Mouse (Mus musculus) brain, adult 2 months (tissue): ENCODE measurements around the gene Cdk19.
A peak's percentile ranks its signal among the peaks of the same experiment; 100 is the strongest.
"Not testable (repeated sequence)": the region's sequence is repeated elsewhere in the genome, so short reads cannot be mapped to it uniquely, and the experiment has no call there.

Experiments
- DNase-seq: peaks from one replicate; pipeline ENCODE4 v3.0.0; 2011; ENCODE audit warnings: low read depth, low spot score

Gene Cdk19

GRCm38 (mm10) chr10:40523312-40523975 lies 184.1 kb downstream of the Cdk19 start:
- DNase-seq: peak; percentile 80

GRCm38 (mm10) chr10:40524032-40524806 lies 184.9 kb downstream of the Cdk19 start:
- DNase-seq: no peak

- peak; percentile 84 for DNase-seq
These were observed 185.6 kb downstream of the Cdk19 start for GRCm38 (mm10) chr10:40524991-40525390.

- DNase-seq: peak; percentile 29
These were observed 186.3 kb downstream of the Cdk19 start for GRCm38 (mm10) chr10:40525616-40526155.

- DNase-seq: peak; percentile 52
These were observed 187.0 kb downstream of the Cdk19 start for GRCm38 (mm10) chr10:40526301-40526761.

- no peak for DNase-seq
These were observed 187.6 kb downstream of the Cdk19 start for GRCm38 (mm10) chr10:40526986-40527385.

- DNase-seq: no peak
These were observed 188.2 kb downstream of the Cdk19 start for GRCm38 (mm10) chr10:40527573-40527972.

GRCm38 (mm10) chr10:40528668-40529067 lies 189.3 kb downstream of the Cdk19 start:
- DNase-seq: no peak

GRCm38 (mm10) chr10:40529617-40530016 lies 190.3 kb downstream of the Cdk19 start:
- peak; percentile 63 for DNase-seq

- DNase-seq: no peak
These were observed 191.3 kb downstream of the Cdk19 start for GRCm38 (mm10) chr10:40530661-40531060.

- not testable (repeated sequence) for DNase-seq
These were observed 193.2 kb downstream of the Cdk19 start for GRCm38 (mm10) chr10:40532586-40532985.
